Mouse (Mus musculus) layer of hippocampus, postnatal 10 days (tissue): ENCODE data around the gene Gm17364. TPM values are rescaled to one million over a fixed set of nuclear protein-coding genes. Genes with fewer than 3 reads are reported as not detected.
"Not testable (repeated sequence)": the region's sequence is repeated elsewhere in the genome, so short reads cannot be mapped to it uniquely, and the experiment has no call there.

ENCODE experiments used
- DNase-seq, 2 experiments: peaks; one replicate each; pipeline ENCODE4 v3.0.0; 2021; ENCODE audit warnings: low spot score in 2 of 2
- total RNA-seq, 2 experiments: library from RNA; stranded (reverse); gene quantifications; 2 replicates each; pipeline ENCODE4 v1.2.3; 2021

Gene Gm17364
- total RNA-seq, 2 experiments from 2014 or later: not detected

GRCm38 (mm10) chr13:41252141-41252540 lies 21.6 kb downstream of the Gm17364 start:
- no peak for DNase-seq

- no peak for DNase-seq
Measured at GRCm38 (mm10) chr13:41251667-41252066, 22.1 kb downstream of the Gm17364 start.

- DNase-seq: not testable (repeated sequence)
Measured at GRCm38 (mm10) chr13:41251232-41251631, 22.5 kb downstream of the Gm17364 start.

GRCm38 (mm10) chr13:41250318-41250981 lies 23.3 kb downstream of the Gm17364 start:
- DNase-seq: no peak

- peak; percentile 87 to 90 for DNase-seq
Measured at GRCm38 (mm10) chr13:41249538-41250317, 24.0 kb downstream of the Gm17364 start, which contains the start of gene Smim13. Smim13 (plus strand) TSS chr13:41249844.

GRCm38 (mm10) chr13:41248751-41249520 lies 24.8 kb downstream of the Gm17364 start:
- DNase-seq: no peak

GRCm38 (mm10) chr13:41244306-41244830 lies 29.4 kb downstream of the Gm17364 start:
- no peak for DNase-seq

GRCm38 (mm10) chr13:41241557-41241956 lies 32.2 kb downstream of the Gm17364 start:
- no peak for DNase-seq

- no peak for DNase-seq
Measured at GRCm38 (mm10) chr13:41238805-41239130, 35.0 kb downstream of the Gm17364 start.

- no peak for DNase-seq
Measured at GRCm38 (mm10) chr13:41238035-41238804, 35.6 kb downstream of the Gm17364 start.

- no peak for DNase-seq
Measured at GRCm38 (mm10) chr13:41235845-41236741, 37.7 kb downstream of the Gm17364 start.

GRCm38 (mm10) chr13:41235181-41235580 lies 38.6 kb downstream of the Gm17364 start:
- no peak for DNase-seq

GRCm38 (mm10) chr13:41233241-41233640 lies 40.5 kb downstream of the Gm17364 start:
- no peak for DNase-seq

- no peak for DNase-seq
Measured at GRCm38 (mm10) chr13:41232209-41232608, 41.6 kb downstream of the Gm17364 start.

GRCm38 (mm10) chr13:41231389-41231983 lies 42.3 kb downstream of the Gm17364 start:
- DNase-seq: peak; percentile 35 to 51

- no peak for DNase-seq
Measured at GRCm38 (mm10) chr13:41230256-41230655, 43.5 kb downstream of the Gm17364 start.

- no peak for DNase-seq
Measured at GRCm38 (mm10) chr13:41228060-41228459, 45.7 kb downstream of the Gm17364 start.

GRCm38 (mm10) chr13:41226513-41226912 lies 47.3 kb downstream of the Gm17364 start:
- no peak for DNase-seq
